Mouse (Mus musculus): ENCODE results near the gene Selenoo. TPM values are rescaled to one million over a fixed set of nuclear protein-coding genes. Genes with fewer than 3 reads are reported as not detected.

Gene Selenoo
- polyA plus RNA-seq, 1 experiment from 2014 or later: 27.2 TPM

- Histone ChIP-seq H3K27me3 (replicated peaks) (peaks cover 14% of the 10 kb centered on the region; the same call in 1 of the 2 replicates), H3K4me1 (peaks cover 19% of the 10 kb centered on the region), H3K4me2 (replicated peaks) (no peak overlapping the region), H3K4me3 (no peak overlapping the region), H3K27ac (no peak overlapping the region), H3K9me3 (no peaks in the 10 kb centered on the region), H3K36me3 (peaks cover 11% of the 10 kb centered on the region), H3K9ac (no peak overlapping the region)
- WGBS: 98% methylated on average over 5 of the region's 5 CpGs
- no peak for ATAC-seq (ENCODE audit: low FRiP score, low read depth)
Measured at GRCm38 (mm10) chr15:89136461-89137155, 47.7 kb downstream of the Selenoo start.

GRCm38 (mm10) chr15:89137378-89138045 is 48.6 kb downstream of the Selenoo start:
- Histone ChIP-seq H3K4me3 (no peak overlapping the region), H3K9ac (no peak overlapping the region), H3K27me3 (replicated peaks) (peaks cover 14% of the 10 kb centered on the region; the same call in 1 of the 2 replicates), H3K27ac (no peak overlapping the region), H3K9me3 (no peaks in the 10 kb centered on the region), H3K4me2 (replicated peaks) (no peak overlapping the region), H3K36me3 (peaks cover 7% of the 10 kb centered on the region; the same call in 1 of the 2 replicates), H3K4me1 (peaks cover 19% of the 10 kb centered on the region)
- WGBS: 76% methylated on average over 11 of the region's 11 CpGs
- no peak for ATAC-seq (ENCODE audit: low FRiP score, low read depth)

GRCm38 (mm10) chr15:89138046-89138405 is 49.1 kb downstream of the Selenoo start:
- no peak for ATAC-seq (ENCODE audit: low FRiP score, low read depth)
- H3K4me2 ChIP-seq (replicated peaks): no peak overlapping the region
- H3K4me1 ChIP-seq: peaks cover 19% of the 10 kb centered on the region
- H3K4me3 ChIP-seq: no peak overlapping the region
- H3K9me3 ChIP-seq: no peaks in the 10 kb centered on the region
- 87% methylated on average over 7 of the region's 7 CpGs for WGBS
- peaks cover 14% of the 10 kb centered on the region; the same call in 1 of the 2 replicates for H3K27me3 ChIP-seq (replicated peaks)
- H3K27ac ChIP-seq: no peak overlapping the region
- H3K36me3 ChIP-seq: peaks cover 6% of the 10 kb centered on the region; the same call in 1 of the 2 replicates
- no peak overlapping the region for H3K9ac ChIP-seq

- H3K9me3 ChIP-seq: no peaks in the 10 kb centered on the region
- no peak for ATAC-seq (ENCODE audit: low FRiP score, low read depth)
- 92% methylated on average over 6 of the region's 6 CpGs for WGBS
- peaks cover 19% of the 10 kb centered on the region for H3K4me1 ChIP-seq
- H3K9ac ChIP-seq: no peak overlapping the region
- H3K4me3 ChIP-seq: no peak overlapping the region
- no peak overlapping the region for H3K4me2 ChIP-seq (replicated peaks)
- H3K27me3 ChIP-seq (replicated peaks): peaks cover 14% of the 10 kb centered on the region; the same call in 1 of the 2 replicates
- peaks cover 11% of the 10 kb centered on the region for H3K36me3 ChIP-seq
- no peak overlapping the region for H3K27ac ChIP-seq
Measured at GRCm38 (mm10) chr15:89138531-89138930, 49.6 kb downstream of the Selenoo start.

GRCm38 (mm10) chr15:89140048-89140658 is 51.3 kb downstream of the Selenoo start:
- peaks cover 19% of the 10 kb centered on the region for H3K4me1 ChIP-seq
- H3K27ac ChIP-seq: no peak overlapping the region
- peak overlapping the region; percentile 70 for H3K9ac ChIP-seq
- H3K27me3 ChIP-seq (replicated peaks): peaks cover 14% of the 10 kb centered on the region; the same call in 1 of the 2 replicates
- H3K4me2 ChIP-seq (replicated peaks): peak overlapping the region; percentile 99
- H3K9me3 ChIP-seq: no peaks in the 10 kb centered on the region
- H3K4me3 ChIP-seq: peak overlapping the region; percentile 55
- peaks cover 22% of the 10 kb centered on the region for H3K36me3 ChIP-seq
- ATAC-seq (ENCODE audit: low FRiP score, low read depth): peak; percentile 43
- under 1% methylated on average over 53 of the region's 53 CpGs for WGBS

GRCm38 (mm10) chr15:89140659-89141252 is 51.9 kb downstream of the Selenoo start, which contains the start of gene Mapk12:
Gene Mapk12 (minus strand): TSS chr15:89140703.
- H3K9me3 ChIP-seq: no peaks in the 10 kb centered on the region
- peaks cover 15% of the 10 kb centered on the region; the same call in 1 of the 2 replicates for H3K27me3 ChIP-seq (replicated peaks)
- peak; percentile 62 for ATAC-seq (ENCODE audit: low FRiP score, low read depth)
- WGBS: 1% methylated on average over 21 of the region's 21 CpGs
- H3K4me3 ChIP-seq: peak within 1 kb of the TSS; percentile 55
- peaks cover 19% of the 10 kb centered on the region for H3K4me1 ChIP-seq
- H3K36me3 ChIP-seq: peaks cover 27% of the 10 kb centered on the region
- no peak within 1 kb of the TSS for H3K27ac ChIP-seq
- H3K9ac ChIP-seq: peak within 1 kb of the TSS; percentile 70
- H3K4me2 ChIP-seq (replicated peaks): peak within 1 kb of the TSS; percentile 99

- no peak overlapping the region for H3K27ac ChIP-seq
- H3K9ac ChIP-seq: no peak overlapping the region
- H3K36me3 ChIP-seq: peaks cover 32% of the 10 kb centered on the region
- H3K9me3 ChIP-seq: no peaks in the 10 kb centered on the region
- ATAC-seq (ENCODE audit: low FRiP score, low read depth): no peak
- peaks cover 26% of the 10 kb centered on the region for H3K4me1 ChIP-seq
- H3K27me3 ChIP-seq (replicated peaks): peaks cover 20% of the 10 kb centered on the region; the same call in 1 of the 2 replicates
- H3K4me2 ChIP-seq (replicated peaks): no peak overlapping the region
- no peak overlapping the region for H3K4me3 ChIP-seq
- WGBS: 36% methylated on average over 5 of the region's 5 CpGs
Measured at GRCm38 (mm10) chr15:89141443-89141842, 52.6 kb downstream of the Selenoo start.

GRCm38 (mm10) chr15:89141905-89142304 is 53.0 kb downstream of the Selenoo start:
- H3K9ac ChIP-seq: no peak overlapping the region
- no peak overlapping the region for H3K4me2 ChIP-seq (replicated peaks)
- no peak for ATAC-seq (ENCODE audit: low FRiP score, low read depth)
- H3K27ac ChIP-seq: no peak overlapping the region
- no peaks in the 10 kb centered on the region for H3K9me3 ChIP-seq
- WGBS: 75% methylated on average over 4 of the region's 4 CpGs
- no peak overlapping the region for H3K4me3 ChIP-seq
- peaks cover 30% of the 10 kb centered on the region for H3K4me1 ChIP-seq
- H3K27me3 ChIP-seq (replicated peaks): peaks cover 25% of the 10 kb centered on the region; the same call in 1 of the 2 replicates
- H3K36me3 ChIP-seq: peaks cover 32% of the 10 kb centered on the region

- no peak for ATAC-seq (ENCODE audit: low FRiP score, low read depth)
- Histone ChIP-seq H3K36me3 (peaks cover 32% of the 10 kb centered on the region), H3K27ac (no peak overlapping the region), H3K9me3 (no peaks in the 10 kb centered on the region), H3K4me3 (no peak overlapping the region), H3K4me1 (peaks cover 43% of the 10 kb centered on the region), H3K27me3 (replicated peaks) (peaks cover 31% of the 10 kb centered on the region; the same call in 1 of the 2 replicates), H3K9ac (no peak overlapping the region), H3K4me2 (replicated peaks) (no peak overlapping the region)
- WGBS: 82% methylated on average over 2 of the region's 2 CpGs
Measured at GRCm38 (mm10) chr15:89143134-89143533, 54.2 kb downstream of the Selenoo start.

- H3K27ac ChIP-seq: no peak overlapping the region
- no peak for ATAC-seq (ENCODE audit: low FRiP score, low read depth)
- H3K4me2 ChIP-seq (replicated peaks): no peak overlapping the region
- H3K9me3 ChIP-seq: no peaks in the 10 kb centered on the region
- no peak overlapping the region for H3K9ac ChIP-seq
- H3K4me3 ChIP-seq: no peak overlapping the region
- 87% methylated on average over 11 of the region's 11 CpGs for WGBS
- H3K27me3 ChIP-seq (replicated peaks): peaks cover 23% of the 10 kb centered on the region; the same call in 1 of the 2 replicates
- peaks cover 52% of the 10 kb centered on the region for H3K4me1 ChIP-seq
- peaks cover 32% of the 10 kb centered on the region for H3K36me3 ChIP-seq
Measured at GRCm38 (mm10) chr15:89144965-89145364, 56.1 kb downstream of the Selenoo start.

GRCm38 (mm10) chr15:89145813-89146350 is 57.0 kb downstream of the Selenoo start:
- no peak overlapping the region for H3K4me3 ChIP-seq
- peaks cover 47% of the 10 kb centered on the region for H3K4me1 ChIP-seq
- no peaks in the 10 kb centered on the region for H3K9me3 ChIP-seq
- no peak overlapping the region for H3K27ac ChIP-seq
- no peak for ATAC-seq (ENCODE audit: low FRiP score, low read depth)
- peaks cover 21% of the 10 kb centered on the region; the same call in 1 of the 2 replicates for H3K27me3 ChIP-seq (replicated peaks)
- WGBS: 75% methylated on average over 24 of the region's 24 CpGs
- 0 out of 2 replicates have a peak overlapping the region, but pooled peaks have one; percentile 64 for H3K9ac ChIP-seq
- H3K4me2 ChIP-seq (replicated peaks): peak overlapping the region; percentile 85
- H3K36me3 ChIP-seq: peaks cover 32% of the 10 kb centered on the region
